Mouse (Mus musculus): ENCODE measurements around the gene Cdh24. TPM values are rescaled to one million over a fixed set of nuclear protein-coding genes. Genes with fewer than 3 reads are reported as not detected.

Gene Cdh24
- polyA plus RNA-seq (2012; rRNA removed) = 3.8 and 5.4 TPM in 2 replicates

DNA sequence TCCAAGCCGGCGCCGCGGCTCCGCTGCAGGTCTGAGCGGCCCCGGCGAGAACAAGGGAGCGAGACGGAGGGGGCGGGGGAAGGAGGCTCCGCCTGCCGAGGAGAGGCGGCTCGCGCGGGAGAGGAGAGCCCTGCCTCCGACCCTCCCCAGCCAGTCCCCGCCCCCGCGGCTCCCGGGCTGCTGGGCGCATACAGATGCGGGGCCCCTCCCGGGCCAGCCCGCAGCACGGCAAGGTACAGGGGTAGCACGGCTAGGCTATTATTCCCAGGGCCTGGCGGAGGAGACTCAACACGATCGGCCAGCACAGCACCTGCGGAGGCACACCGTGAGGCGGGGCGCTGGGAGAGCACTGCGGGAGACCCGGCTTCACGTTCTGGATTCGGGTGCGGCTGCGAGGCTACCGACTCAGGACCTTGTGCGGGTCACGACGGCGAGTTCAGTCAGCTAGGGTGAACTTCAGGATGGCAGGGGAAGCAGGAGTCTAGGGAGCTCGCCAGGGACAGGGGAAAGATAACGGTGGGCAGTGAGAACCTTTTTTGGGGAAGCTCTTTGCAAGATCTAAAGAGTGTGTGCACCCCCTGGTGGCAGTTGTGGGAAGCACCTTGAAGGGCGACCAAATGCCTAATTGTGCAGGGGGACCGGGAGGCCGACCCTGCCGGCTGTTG is at the start of gene Cdh24:
Gene Cdh24, minus strand, starts transcription at position 60 of the 665 bp plus-strand sequence.
- no peak for DNase-seq (ENCODE audit: low read depth)

DNA sequence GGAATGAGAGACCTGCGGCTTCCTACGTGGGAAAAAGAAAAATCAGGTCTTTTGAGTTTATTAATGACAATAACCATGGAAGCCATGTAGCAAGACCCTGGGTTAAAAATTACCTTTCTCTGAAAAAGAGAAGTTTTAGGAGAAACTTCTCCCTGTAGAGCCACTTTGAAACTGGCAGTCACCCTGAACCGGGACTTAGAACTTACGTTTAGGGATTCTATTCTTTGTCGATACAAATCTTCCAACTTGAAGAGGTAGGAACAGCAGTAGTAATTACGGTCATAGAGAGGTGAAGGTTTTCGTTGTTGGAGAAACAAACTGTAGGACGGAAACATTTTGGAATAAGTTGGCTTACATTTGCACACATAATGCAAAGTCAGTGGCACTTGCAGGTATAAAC is 46.1 kb upstream of the Cdh24 start:
- no peak for DNase-seq (ENCODE audit: low read depth)

DNA sequence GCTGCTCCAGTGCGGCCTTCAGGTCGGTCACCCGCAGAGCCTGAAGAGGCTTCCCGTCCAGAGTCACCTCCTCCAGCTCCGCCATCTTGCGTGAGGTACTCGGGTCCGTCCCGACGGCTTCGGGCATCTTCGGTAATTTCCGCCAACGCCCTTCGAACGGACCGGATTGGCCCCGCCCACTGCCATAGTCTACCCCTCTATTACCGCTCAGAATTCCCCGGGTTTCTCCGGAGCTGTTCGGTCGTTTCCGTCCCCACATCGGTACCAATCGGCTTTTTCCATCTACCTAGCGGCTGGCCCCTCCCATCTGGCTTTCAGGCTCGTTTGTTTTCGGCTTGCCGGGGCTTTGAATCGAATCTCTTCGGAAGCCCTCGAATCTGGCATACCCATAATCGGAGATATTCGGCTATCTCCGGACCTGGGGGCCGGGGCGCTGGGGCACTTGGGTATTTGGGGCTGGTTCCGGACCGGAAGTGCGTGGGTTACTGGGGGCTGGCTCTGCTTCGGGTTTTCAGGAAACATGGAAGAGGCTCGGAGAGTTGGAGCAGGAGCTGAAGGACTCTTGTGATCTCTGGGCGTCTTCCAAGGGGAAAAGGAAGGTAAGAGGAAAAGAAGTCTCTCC is 45.5 kb upstream of the Cdh24 start, which contains the start of gene Acin1:
Gene Acin1, minus strand, starts transcription at position 410 of the 622 bp plus-strand sequence.
- DNase-seq (ENCODE audit: low read depth) = peak; percentile 95

DNA sequence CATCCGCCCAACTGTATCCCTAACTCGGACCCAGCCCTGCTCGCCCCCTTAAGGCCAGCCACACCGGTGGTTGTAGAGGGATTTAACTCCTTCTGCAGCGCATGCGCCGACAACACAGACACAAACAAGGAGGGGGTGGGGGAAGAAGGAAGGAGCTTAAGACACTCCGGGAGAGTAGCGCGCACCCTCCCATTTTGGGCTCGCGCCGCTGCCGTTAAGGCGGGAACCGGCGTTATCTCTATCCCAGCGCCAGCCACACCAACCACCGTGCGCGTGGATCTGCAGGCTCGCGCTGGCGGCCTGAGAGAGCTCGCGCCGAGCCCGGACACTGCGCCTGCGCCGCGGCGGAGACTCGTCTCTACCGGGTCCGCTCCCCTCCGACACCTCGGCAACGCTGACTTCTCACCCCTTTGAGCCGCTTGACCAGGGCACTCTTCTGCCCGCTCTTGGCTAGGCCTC is 44.9 kb upstream of the Cdh24 start, which contains the start of gene 1700123O20Rik:
Gene 1700123O20Rik, plus strand, starts transcription at position 154 of the 459 bp plus-strand sequence.
- DNase-seq (ENCODE audit: low read depth) = no peak

DNA sequence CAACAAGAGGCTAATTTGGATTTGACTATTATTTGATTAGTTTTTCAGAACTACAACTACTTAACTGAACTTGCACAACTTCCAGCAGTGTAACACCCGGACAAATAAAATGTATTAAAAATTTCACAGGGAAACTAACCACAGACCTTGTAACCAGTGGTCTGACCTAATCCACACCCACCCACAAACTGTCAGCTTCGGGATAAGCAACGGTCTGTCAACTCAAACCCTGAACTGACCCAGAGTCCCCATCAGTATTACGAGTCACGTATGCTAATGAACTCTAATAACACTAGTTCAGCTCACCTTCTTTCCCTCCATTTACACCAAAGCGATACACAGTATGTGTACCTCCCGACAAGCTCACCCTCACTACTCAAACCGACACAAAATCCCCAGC is 44.3 kb upstream of the Cdh24 start:
- DNase-seq (ENCODE audit: low read depth) = no peak

DNA sequence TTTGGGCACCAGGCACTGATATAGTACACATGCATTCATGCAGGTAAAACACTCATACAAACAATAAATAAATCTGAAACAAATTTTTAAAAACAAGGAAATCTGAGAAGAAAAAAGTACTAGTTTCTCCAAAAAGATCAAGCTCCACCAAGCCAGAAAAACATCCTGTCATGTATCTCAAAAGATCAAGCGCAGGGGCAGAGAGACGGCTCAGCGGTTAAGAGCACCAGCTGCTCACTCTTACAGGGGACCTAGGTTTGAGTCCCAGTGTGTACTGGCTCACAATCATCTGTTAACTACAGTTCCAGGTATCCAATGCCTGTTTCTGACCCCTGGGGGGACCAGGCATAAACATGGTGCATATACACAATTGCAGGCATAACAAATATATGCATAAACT is 41.2 kb upstream of the Cdh24 start:
- DNase-seq (ENCODE audit: low read depth) = no peak

DNA sequence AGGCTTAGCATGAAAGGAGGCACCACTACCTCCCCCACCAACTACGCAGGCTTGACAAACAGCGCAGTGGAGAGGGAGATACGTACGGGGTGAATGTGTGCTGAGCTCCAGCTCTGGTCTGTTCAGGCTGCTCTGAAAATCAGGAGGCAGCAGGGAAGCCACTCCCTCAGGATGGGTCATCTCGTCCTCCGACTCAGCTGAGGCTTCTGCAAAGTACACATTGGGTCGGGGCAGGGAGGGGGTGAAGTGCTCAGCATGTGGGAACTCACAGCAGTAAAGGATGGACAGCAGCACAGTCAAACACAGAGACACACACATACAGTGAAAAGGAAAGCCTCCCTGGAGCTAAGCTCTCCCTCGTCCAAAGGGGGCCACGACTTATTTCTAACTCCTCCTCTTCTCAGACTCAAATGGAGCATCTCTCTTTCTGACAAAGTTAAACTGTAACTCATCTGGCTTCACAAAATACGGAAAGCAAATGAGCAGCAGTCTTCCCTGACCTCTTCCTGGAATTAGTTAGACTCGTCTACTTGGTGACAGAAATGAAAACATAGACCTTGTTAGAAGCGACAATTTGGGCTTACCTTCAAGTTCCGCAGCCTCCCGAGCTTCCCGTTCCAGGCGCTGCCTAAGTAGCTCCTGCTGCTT is 37.6 kb upstream of the Cdh24 start:
- no peak for DNase-seq (ENCODE audit: low read depth)

DNA sequence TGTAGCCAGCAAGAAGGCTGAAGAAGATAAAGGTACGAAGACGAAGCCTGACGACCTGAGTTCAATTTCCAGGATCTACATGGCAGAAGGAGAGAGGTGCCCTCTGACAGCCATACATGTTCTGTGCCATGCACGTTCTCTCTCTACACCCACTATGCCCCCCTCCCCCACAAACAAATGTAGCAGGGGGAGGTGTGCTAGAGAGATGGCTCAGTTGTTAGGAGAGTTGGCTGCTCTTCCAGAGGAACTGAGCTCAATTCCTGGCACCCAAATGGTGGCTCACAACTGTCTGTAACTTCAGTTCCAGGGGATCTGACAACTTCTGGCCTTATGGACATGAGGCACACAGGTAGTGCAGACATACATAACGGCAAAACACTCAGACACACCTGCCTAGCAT is 35.1 kb upstream of the Cdh24 start:
- no peak for DNase-seq (ENCODE audit: low read depth)

DNA sequence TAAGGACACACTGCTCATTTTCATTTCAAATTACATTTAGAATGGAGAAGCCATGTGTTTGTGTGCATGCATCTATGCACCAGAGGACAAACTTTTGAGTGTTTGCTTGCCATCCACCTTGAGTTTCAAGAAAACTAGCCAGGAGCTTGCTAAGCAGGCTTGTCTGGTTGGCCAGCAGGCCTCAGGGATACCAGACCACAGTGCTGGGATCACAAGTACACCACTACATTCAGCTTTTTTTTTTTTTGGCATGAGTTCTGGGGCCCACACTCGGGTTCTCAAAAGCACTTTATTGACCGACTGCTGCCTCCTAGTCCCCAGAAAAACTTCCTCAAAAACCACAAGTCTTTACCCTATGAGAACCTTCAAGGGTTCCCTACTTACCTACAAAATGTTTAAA is 33.2 kb upstream of the Cdh24 start:
- DNase-seq (ENCODE audit: low read depth) = no peak

DNA sequence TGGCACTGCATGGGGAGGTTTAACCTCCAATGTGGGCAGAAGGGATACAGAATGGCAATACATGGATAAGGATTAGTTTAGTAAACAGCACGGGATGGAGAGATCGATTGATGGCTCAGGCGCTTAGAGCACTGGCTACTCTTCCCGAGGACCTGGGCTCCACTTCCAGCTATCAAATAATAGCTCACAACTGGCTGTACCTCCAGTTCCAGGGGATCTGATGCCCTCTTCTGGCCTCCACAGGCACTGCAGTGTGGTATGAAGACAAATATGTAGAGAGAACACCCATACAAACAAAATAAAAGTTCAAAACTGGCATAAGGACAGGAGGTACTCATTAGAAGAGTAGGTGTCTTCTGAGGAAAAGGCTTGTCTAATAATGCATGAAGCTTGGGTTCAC is 28.2 kb upstream of the Cdh24 start:
- DNase-seq (ENCODE audit: low read depth) = no peak

DNA sequence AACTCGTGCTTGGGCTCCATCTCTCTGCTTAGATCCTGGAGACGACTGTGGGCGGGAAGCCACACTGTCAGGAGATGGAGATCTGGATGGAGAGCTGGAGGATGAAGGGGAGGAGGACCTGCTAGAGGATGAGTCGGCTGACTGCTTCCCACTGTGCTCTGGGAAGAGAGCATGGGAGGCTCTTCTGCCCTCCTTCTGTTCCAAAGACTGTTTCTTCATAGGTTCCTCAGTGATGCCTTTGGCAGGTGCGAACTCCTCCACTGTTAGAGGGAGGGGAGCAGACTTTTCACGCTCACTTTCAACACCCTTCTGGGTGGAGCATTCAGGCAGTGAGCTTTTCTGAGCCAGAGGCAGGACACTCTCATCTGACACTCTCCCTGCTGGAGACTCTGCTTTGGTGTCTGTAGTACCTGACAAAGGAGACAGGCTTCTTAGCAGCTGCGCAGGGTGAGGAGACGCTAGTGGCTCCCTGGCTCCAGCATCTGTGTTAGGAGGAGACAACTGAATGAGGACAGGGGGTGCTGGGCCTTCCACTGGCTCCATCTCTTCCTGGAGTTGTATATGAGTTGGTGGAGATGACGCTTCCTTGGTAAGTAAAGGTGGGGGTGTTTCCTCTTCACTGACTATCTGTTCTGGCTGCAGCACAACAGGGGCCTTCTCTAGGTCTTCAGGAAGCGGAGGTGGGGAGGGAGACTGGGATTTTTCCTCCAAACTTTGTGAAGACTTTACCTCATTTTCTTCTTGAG is 23.5 kb upstream of the Cdh24 start:
- DNase-seq (ENCODE audit: low read depth) = no peak

DNA sequence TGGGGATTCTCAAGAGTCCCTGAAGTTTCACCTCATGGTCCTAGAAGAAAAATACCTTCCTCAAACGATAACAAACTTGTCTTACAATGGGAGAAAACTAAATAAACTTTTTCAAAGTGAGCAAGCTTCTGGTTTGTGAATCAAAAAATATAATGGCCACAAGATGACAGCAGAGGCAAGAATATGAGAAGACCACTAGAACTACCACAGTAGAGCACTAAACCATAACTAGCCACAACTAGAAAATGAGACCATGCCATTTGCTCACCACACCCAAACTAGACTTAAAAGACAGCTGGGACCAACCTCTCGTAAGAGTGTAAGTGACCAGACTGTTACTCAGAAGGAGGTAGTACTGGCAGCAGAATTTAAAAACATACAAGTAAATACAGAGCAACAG is 18.8 kb upstream of the Cdh24 start:
- no peak for DNase-seq (ENCODE audit: low read depth)

DNA sequence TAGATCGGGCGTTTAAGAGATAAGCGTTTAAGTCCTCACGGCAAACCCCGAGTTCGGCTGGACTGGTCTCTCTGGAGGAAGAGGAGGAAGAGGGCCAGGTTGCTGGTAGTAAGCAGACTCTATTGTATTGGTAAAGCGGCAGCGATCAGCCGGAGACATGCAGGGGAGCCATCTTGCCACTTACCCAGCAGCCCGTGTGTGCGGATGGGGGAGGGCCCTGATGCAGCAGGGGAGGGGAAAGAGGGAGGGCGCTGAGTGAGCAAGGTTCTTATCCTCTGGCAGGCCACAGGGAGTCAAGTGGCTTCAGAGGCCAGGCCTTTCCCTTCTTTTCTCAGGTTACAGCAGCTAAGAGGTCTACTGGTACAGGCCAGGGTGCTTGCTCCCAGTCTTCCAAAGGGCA is 12.3 kb upstream of the Cdh24 start:
- no peak for DNase-seq (ENCODE audit: low read depth)

DNA sequence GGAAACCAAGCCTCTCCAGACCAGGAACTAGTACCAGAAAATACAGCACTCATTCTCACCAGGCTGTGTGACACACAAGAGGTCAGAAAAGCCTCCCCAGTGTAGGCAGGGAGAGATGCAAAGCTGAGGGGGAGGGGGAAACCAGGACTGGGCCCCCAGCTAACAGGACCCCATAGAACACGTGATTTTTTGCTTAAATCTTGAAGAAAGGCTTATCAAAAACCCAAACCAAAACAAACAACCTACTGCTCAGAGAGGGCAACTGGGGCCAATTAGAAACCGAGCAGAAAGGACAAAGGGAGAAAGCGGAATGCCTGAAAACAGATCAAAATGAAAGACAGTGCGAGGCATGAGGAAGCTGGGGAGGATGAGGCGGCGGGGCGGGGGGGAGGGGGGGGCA is 11.6 kb upstream of the Cdh24 start:
- no peak for DNase-seq (ENCODE audit: low read depth)

DNA sequence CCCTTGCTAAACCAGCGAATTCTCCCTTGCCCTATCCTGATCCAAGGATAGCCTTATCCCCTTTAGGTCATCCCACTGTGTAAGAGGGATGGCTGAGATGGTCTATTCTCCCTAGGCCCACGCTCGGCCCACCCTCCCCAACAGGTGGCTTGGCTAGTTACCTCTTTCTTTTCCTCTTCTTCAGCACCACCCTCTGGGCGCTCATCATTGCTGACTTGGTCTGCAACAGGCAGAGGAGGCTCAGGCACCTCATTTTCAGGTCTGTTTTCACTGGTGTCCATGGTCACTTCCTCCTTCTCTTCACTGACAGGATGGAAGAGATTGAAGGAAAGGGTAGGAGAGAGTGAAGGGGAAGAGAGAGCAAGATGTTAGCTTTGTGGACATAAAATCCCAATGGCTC is 10.4 kb upstream of the Cdh24 start:
- no peak for DNase-seq (ENCODE audit: low read depth)

DNA sequence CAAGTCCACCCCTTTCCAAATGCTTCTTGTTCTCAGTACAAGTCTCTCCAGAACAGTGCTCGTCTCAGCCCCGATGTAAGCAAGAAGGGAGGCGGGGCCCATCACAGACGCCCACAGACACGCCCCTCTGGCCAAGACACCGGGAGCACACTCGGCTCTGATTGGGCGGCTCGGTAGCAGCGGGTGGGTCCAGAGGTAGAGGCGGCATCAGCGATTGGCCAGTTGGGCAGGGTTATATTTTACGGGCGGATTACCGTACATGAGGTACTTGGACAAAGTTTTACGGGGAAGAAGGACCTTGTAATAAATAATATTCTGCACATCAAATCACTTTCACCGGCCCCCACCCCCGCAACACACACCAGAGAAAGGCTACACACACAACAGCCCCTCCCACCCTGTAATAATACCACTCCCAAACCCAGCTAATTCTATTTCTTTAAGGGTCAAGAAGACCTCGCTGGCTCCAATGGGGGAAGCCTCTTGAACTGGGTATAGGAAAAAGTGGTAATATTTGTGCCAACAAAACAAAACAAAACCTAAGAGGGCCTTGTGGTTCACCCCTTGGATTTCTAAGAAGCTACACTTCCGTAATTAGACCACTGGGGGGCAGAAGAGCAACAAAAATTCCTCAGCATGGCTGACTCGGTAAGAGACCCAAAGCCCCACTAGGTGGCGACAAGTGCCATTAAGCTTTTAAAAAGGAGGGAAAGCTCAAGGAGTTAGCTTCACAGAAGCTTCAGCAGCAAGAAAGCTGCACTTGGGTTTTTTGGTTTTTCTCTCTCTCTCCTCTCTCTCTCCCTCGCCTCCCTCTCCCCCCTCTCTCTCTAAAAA is 9.7 kb upstream of the Cdh24 start:
- DNase-seq (ENCODE audit: low read depth) = no peak

DNA sequence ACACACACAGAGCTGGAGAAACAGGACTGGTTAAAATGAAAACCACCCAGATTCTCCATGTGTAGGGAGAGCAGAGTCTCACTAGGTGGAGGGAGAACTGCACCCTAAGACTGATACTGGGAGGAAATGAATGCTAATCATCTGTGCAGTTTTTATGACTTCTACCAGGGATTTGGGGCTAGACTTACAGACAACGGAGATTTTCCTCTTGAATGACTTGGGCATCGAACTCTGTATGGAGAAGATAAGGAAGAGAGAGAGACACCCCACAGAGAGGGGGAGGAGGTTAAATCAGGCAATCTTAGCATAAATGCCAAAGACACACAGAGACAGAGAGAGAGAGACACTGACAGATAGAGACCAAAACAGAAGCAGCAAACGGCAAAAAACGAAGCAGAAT is 6.7 kb upstream of the Cdh24 start:
- DNase-seq (ENCODE audit: low read depth) = no peak

DNA sequence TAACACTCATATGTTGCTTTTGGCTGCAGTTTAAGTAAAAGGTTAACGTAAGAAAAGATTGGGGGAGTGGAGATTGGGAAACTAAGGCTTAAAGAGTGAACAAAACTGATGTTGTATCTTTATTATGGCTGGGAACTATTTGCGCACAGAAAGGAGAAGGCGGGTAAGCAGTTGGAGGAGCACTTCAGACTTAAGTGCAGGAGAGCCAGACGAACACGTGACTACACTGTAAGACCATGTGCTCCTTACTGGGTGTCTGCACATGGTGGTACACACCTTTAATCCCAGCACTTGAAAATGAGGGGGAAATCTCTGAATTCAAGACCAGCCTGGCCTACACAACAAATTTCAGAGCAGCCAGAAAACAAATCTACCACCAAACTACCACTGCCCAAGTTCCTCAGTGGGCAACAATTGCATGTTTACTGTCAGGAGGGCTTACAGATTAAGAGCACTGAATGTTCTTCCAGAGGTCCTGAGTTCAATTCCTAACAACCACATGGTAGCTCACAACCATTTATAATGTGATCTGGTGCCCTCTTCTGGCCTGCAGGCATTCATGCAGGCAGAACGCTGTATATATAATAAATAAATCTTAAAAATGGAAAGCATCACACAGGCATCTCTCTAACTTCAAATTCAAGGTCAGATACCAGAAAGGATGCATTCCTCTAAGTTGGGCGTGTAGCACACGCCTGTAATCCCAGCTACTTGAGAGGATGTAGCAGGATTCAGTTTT is 5.9 kb upstream of the Cdh24 start:
- DNase-seq (ENCODE audit: low read depth) = no peak

DNA sequence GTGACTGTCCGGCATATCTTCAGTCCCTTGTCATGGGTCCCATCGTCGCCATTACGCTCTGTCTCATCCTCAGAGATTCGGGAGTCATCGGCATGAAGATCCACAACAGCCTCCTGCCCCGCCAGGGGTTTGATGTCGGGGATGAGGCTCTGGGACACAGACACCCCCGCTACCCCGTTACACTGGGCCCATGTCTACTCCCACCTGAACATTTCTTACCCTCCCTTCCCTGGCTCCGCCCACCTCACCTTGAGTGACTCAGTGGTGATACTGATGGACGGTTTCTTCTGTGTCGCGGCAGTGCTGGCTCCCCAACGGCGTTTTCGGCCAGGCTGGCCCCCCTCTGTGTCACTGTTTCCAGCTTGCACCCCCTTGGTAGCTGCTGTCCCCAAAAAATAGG is 5.3 kb upstream of the Cdh24 start:
- no peak for DNase-seq (ENCODE audit: low read depth)

DNA sequence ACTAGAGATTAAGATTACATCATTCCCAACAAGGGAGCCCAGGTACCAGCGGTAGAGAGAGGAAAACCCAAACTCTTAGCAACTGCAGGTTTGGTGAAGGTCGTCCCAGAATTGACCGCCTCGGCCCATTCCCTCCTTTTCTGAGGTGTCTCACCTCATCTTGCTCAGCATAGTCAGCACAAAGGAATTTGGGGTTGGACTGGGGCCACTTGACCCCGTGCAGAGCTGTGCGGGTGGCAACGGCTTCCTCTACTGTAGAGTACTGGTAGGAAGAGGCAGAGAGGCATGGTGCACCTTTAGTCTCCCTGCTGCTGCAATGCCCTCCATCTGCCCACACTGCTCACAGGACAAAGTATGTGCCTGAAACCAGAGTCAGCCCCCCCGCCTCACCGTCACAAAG is 3.1 kb upstream of the Cdh24 start:
- DNase-seq (ENCODE audit: low read depth) = no peak

DNA sequence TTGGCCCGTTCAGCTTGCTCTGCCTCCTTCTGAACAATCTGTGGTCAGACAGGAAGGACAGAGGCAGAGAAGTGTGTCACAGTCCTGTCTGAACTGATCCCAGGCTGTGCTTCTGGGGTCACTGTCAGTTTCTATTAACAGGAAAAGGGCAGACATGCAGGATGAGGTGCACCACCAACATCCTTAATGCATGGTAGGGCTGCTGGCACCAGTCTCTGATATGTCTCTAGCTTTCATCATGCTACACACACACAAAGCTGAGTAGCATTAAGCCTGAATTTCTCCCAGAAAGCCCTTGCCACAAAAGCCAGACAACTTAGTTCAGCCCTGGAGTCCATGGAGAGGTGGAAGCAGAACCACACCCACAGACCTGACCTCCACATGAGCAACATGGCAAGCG is 1.8 kb upstream of the Cdh24 start:
- DNase-seq (ENCODE audit: low read depth) = no peak
